Mouse (Mus musculus): ENCODE results near the gene Rad51d. TPM values are rescaled to one million over a fixed set of nuclear protein-coding genes. Genes with fewer than 3 reads are reported as not detected.
"Not testable (repeated sequence)": the region's sequence is repeated elsewhere in the genome, so short reads cannot be mapped to it uniquely, and the experiment has no call there.

Gene Rad51d
- polyA plus RNA-seq (2012; rRNA removed) = 13.8 and 15.1 TPM in 2 replicates

GRCm38 (mm10) chr11:82890342-82890762, at the start of gene Rad51d:
TSS of gene Rad51d (minus strand) at chr11:82890614.
- H3K27ac ChIP-seq (ENCODE audit: control insufficient read depth, insufficient read depth, low read depth, low read length) = peak within 1 kb of the TSS; percentile 1; the same call in 1 of the 2 replicates

DNA sequence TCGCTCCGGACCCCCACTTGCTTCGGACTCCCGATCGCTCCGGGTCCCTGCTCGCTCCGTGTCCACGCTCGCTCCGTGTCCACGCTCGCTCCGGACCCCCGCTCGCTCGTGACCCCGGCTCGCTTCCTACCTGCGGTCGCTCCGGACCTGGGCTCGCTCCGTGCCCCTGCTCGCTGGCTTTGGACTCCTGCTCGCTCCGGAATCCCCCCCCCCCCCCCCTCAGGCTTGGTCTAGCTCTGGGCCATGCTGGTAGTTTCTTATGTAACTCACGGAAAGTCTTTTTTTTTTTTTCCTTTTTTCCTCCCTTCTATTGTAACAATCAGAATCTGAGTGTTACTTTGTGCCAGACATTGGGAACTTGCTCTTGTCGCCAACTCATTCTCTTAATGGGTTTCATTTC, 42.8 kb upstream of the Rad51d start:
- H3K36me3 ChIP-seq (ENCODE audit: control insufficient read depth, insufficient read depth, low read length) = no peaks in the 10 kb centered on the region
- H3K27ac ChIP-seq (ENCODE audit: control insufficient read depth, insufficient read depth, low read depth, low read length) = no peak overlapping the region
- no peaks in the 10 kb centered on the region for H3K27me3 ChIP-seq (ENCODE audit: control insufficient read depth, insufficient read depth, low read length)
- H3K4me1 ChIP-seq (ENCODE audit: control insufficient read depth, insufficient read depth, low read length) = peaks cover 4% of the 10 kb centered on the region; the same call in 1 of the 2 replicates
- no peak overlapping the region; the same call in 1 of the 2 replicates for H3K4me3 ChIP-seq (ENCODE audit: control insufficient read depth, low read depth, low read length)
- no peak for TF ChIP-seq POLR2A (IDR thresholded peaks at IDR 0.05; ENCODE audit: control insufficient read depth, low read depth, low read length)
- TF ChIP-seq CTCF (IDR thresholded peaks at IDR 0.05; ENCODE audit: control insufficient read depth, insufficient read depth, insufficient replicate concordance, low read depth, low read length) = no peak

More at GRCm38 (mm10) chr11:82890342-82890762, at the start of gene Rad51d:
- Histone ChIP-seq H3K4me1 (ENCODE audit: control insufficient read depth, insufficient read depth, low read length) (peaks cover 2% of the 10 kb centered on the region; the same call in 1 of the 2 replicates), H3K27me3 (ENCODE audit: control insufficient read depth, insufficient read depth, low read length) (no peaks in the 10 kb centered on the region), H3K4me3 (ENCODE audit: control insufficient read depth, low read depth, low read length) (peak within 1 kb of the TSS; percentile 85), H3K36me3 (ENCODE audit: control insufficient read depth, insufficient read depth, low read length) (no peaks in the 10 kb centered on the region)
- TF ChIP-seq POLR2A (IDR thresholded peaks at IDR 0.05; ENCODE audit: control insufficient read depth, low read depth, low read length) (peak; percentile 78), CTCF (IDR thresholded peaks at IDR 0.05; ENCODE audit: control insufficient read depth, insufficient read depth, insufficient replicate concordance, low read depth, low read length) (peak; percentile 92; the same call in 1 of the 2 replicates)

- not testable (repeated sequence) for H3K27me3 ChIP-seq (ENCODE audit: control insufficient read depth, insufficient read depth, low read length); H3K36me3 ChIP-seq (ENCODE audit: control insufficient read depth, insufficient read depth, low read length); H3K27ac ChIP-seq (ENCODE audit: control insufficient read depth, insufficient read depth, low read depth, low read length); H3K4me1 ChIP-seq (ENCODE audit: control insufficient read depth, insufficient read depth, low read length)
- peak overlapping the region; percentile 36; the same call in 1 of the 2 replicates for H3K4me3 ChIP-seq (ENCODE audit: control insufficient read depth, low read depth, low read length)
Observed at GRCm38 (mm10) chr11:82931671-82932450, 41.4 kb upstream of the Rad51d start.

GRCm38 (mm10) chr11:82931161-82931560, 40.7 kb upstream of the Rad51d start:
- H3K36me3 ChIP-seq (ENCODE audit: control insufficient read depth, insufficient read depth, low read length); H3K27ac ChIP-seq (ENCODE audit: control insufficient read depth, insufficient read depth, low read depth, low read length); H3K27me3 ChIP-seq (ENCODE audit: control insufficient read depth, insufficient read depth, low read length); H3K4me1 ChIP-seq (ENCODE audit: control insufficient read depth, insufficient read depth, low read length): not testable (repeated sequence)
- peak overlapping the region; percentile 15; the same call in 1 of the 2 replicates for H3K4me3 ChIP-seq (ENCODE audit: control insufficient read depth, low read depth, low read length)

DNA sequence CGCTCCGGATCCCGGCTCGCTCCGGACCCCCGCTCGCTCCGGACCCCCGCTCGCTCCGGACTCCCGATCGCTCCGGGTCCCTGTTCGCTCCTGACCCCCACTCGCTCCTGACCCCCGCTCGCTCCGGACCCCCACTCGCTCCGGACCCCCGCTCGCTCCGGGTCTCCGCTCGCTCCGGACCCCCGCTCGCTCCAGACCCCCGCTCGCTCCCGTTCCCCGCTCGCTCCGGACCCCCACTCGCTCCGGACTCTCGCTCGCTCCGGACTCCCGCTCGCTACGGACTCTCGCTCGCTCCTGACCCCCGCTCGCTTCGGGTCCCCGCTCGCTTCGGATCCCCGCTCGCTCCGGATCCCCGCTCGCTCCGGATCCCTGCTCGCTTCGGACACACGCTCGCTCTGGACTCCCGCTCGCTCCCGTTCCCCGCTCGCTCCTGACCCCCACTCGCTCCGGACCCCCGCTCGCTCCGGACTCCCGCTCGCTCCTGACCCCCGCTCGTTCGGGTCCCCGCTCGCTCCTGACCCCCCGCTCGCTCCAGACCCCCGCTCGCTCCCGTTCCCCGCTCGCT, 40.1 kb upstream of the Rad51d start:
- H3K4me1 ChIP-seq (ENCODE audit: control insufficient read depth, insufficient read depth, low read length); H3K27me3 ChIP-seq (ENCODE audit: control insufficient read depth, insufficient read depth, low read length); H3K27ac ChIP-seq (ENCODE audit: control insufficient read depth, insufficient read depth, low read depth, low read length); H3K36me3 ChIP-seq (ENCODE audit: control insufficient read depth, insufficient read depth, low read length); H3K4me3 ChIP-seq (ENCODE audit: control insufficient read depth, low read depth, low read length): not testable (repeated sequence)

DNA sequence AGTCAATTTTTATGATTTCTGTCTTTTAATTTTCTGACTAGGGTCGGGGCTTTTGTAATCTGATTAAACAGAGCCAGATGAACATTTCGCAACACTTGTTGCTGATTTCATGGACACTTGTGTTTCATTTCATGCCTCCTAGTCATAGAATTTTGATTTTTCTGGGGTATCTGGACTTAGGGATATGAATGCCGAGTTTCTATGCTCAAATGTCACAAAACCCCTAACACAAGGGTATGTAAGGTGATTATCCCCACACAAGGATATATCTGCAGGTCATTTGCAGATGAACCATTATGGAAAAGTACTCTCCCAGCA, 39.2 kb upstream of the Rad51d start:
- Histone ChIP-seq H3K4me3 (ENCODE audit: control insufficient read depth, low read depth, low read length) (no peak overlapping the region), H3K36me3 (ENCODE audit: control insufficient read depth, insufficient read depth, low read length) (no peaks in the 10 kb centered on the region), H3K27ac (ENCODE audit: control insufficient read depth, insufficient read depth, low read depth, low read length) (no peak overlapping the region), H3K27me3 (ENCODE audit: control insufficient read depth, insufficient read depth, low read length) (no peaks in the 10 kb centered on the region), H3K4me1 (ENCODE audit: control insufficient read depth, insufficient read depth, low read length) (peaks cover 4% of the 10 kb centered on the region; the same call in 1 of the 2 replicates)
- TF ChIP-seq POLR2A (IDR thresholded peaks at IDR 0.05; ENCODE audit: control insufficient read depth, low read depth, low read length) (no peak), CTCF (IDR thresholded peaks at IDR 0.05; ENCODE audit: control insufficient read depth, insufficient read depth, insufficient replicate concordance, low read depth, low read length) (no peak)

GRCm38 (mm10) chr11:82928897-82929632, 38.7 kb upstream of the Rad51d start:
- Histone ChIP-seq H3K4me1 (ENCODE audit: control insufficient read depth, insufficient read depth, low read length) (peaks cover 4% of the 10 kb centered on the region; the same call in 1 of the 2 replicates), H3K27me3 (ENCODE audit: control insufficient read depth, insufficient read depth, low read length) (no peaks in the 10 kb centered on the region)
- TF ChIP-seq POLR2A (IDR thresholded peaks at IDR 0.05; ENCODE audit: control insufficient read depth, low read depth, low read length) (no peak), CTCF (IDR thresholded peaks at IDR 0.05; ENCODE audit: control insufficient read depth, insufficient read depth, insufficient replicate concordance, low read depth, low read length) (no peak)

DNA sequence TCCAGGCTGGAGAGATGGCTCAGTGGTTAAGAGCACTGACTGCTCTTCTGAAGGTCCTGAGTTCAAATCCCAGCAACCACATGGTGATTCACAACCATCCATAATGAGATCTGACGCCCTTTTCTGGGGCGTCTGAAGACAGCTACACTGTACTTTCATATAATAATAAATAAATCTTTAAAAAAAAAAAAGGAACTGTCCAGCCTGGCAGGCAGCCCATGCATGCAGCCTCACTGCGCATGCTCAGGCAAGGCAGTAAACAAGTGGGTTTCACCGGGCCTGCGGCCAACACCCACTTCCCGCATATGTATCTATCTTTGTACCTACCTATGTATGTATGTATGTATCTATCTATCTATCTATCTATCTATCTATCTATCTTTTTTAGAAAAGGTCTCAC, 33.5 kb upstream of the Rad51d start:
- H3K36me3 ChIP-seq (ENCODE audit: control insufficient read depth, insufficient read depth, low read length); H3K4me3 ChIP-seq (ENCODE audit: control insufficient read depth, low read depth, low read length); H3K27me3 ChIP-seq (ENCODE audit: control insufficient read depth, insufficient read depth, low read length); H3K27ac ChIP-seq (ENCODE audit: control insufficient read depth, insufficient read depth, low read depth, low read length); H3K4me1 ChIP-seq (ENCODE audit: control insufficient read depth, insufficient read depth, low read length): not testable (repeated sequence)

More at GRCm38 (mm10) chr11:82928897-82929632, 38.7 kb upstream of the Rad51d start:
- H3K27ac ChIP-seq (ENCODE audit: control insufficient read depth, insufficient read depth, low read depth, low read length) = no peak overlapping the region
- no peaks in the 10 kb centered on the region for H3K36me3 ChIP-seq (ENCODE audit: control insufficient read depth, insufficient read depth, low read length)
- H3K4me3 ChIP-seq (ENCODE audit: control insufficient read depth, low read depth, low read length) = no peak overlapping the region

Measured in testis, adult 2 months (tissue).